24 mouse cellular contexts compared by ENCODE assay signal in the genomic region with DNA sequence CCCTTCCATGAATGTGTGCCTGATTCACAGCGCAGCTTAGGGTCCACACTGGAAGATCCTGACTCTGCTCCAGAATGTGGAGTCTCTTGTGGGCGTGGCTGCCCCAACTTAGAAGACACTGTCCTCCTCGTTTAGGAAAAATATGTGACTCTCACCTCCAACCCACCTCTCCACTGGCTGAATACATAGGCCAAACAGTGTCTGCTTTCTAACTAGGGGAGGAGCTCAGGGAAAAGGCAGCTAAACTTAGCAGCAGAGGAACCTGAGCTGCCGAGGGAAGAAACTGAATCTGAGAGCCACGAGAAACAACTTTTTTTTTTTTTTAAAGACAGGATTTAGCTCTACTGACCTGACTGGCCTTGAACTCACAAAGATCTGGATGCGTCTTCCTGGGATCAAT. TPM values are rescaled to one million over a fixed set of nuclear protein-coding genes. Genes with fewer than 3 reads are reported as not detected.
DNase-seq lines count a peak whose midpoint lies in the region; ATAC-seq and TF ChIP-seq lines count a peak whose summit lies in the region.
"Had no signal": no experiment of that assay in that cellular context is flagged by ENCODE, and none has a peak within 500 bp of the region (broad histone marks: within the 10 kb centered on the region; RNA-seq: fewer than 3 reads in every experiment).

No protein-coding gene starts in this region.

- H3K9ac ChIP-seq in heart, adult 2 months (ENCODE audit: low read depth, low read length), result no peak overlapping the region
- no peak overlapping the region for H3K9ac ChIP-seq in heart, embryonic 15.5 days
- H3K9ac ChIP-seq in liver, embryonic 13.5 days, result 0 out of 2 replicates have a peak overlapping the region, but pooled peaks have one; percentile 4
- H3K9ac ChIP-seq: forebrain, embryonic 13.5 days; hindbrain, embryonic 13.5 days; midbrain, embryonic 13.5 days had no signal

- H3K36me3 ChIP-seq in heart, adult 2 months (ENCODE audit: control insufficient read depth, insufficient read depth, low read length), result no peaks in the 10 kb centered on the region
- H3K36me3 ChIP-seq in heart, embryonic 15.5 days, result no peaks in the 10 kb centered on the region
- H3K36me3 ChIP-seq in liver, embryonic 13.5 days, result no peaks in the 10 kb centered on the region

- DNase-seq in cerebellum, adult 2 months, result no peak
- DNase-seq in heart, adult 2 months, result no peak
- no peak for DNase-seq in heart, adult 9 months (ENCODE audit: low spot score in 2 of 2)
- DNase-seq in heart, postnatal 36 days, result no peak
- DNase-seq in liver, embryonic 13.5 days, result no peak
- DNase-seq in liver, result no peak
- DNase-seq: adrenal gland, postnatal 36 days; cerebellum, adult 18-20 months; kidney, adult 11 months; layer of hippocampus, adult 9-11 months; lung, adult 2 months; lung, postnatal 14 days; thymus, adult 2 months; thymus, postnatal 4 days had no signal

- WGBS in cerebellum, adult 2 months, result 65% methylated on average over 6 of the region's 6 CpGs
- WGBS in heart, adult 2 months, result 59% methylated on average over 6 of the region's 6 CpGs
- 58% methylated on average over 6 of the region's 6 CpGs for WGBS in heart, embryonic 15.5 days
- 52% methylated on average over 6 of the region's 6 CpGs for WGBS in liver, embryonic 13.5 days (ENCODE audit: insufficient replicate concordance)

- no peak for TF ChIP-seq CTCF in cerebellum, adult 2 months (IDR thresholded peaks at IDR 0.05; ENCODE audit: borderline replicate concordance, insufficient read depth, low read depth, low read length)
- no peak for TF ChIP-seq CTCF in heart, adult 2 months (IDR thresholded peaks at IDR 0.05)

- no peaks in the 10 kb centered on the region for H3K27me3 ChIP-seq in cerebellum, adult 2 months (ENCODE audit: control insufficient read depth, insufficient read depth, low read length)
- no peaks in the 10 kb centered on the region for H3K27me3 ChIP-seq in heart, adult 2 months (ENCODE audit: control insufficient read depth, insufficient read depth, low read length)
- H3K27me3 ChIP-seq in heart, embryonic 15.5 days, result no peaks in the 10 kb centered on the region
- H3K27me3 ChIP-seq in liver, embryonic 13.5 days, result no peaks in the 10 kb centered on the region
- H3K27me3 ChIP-seq: forebrain, embryonic 13.5 days; hindbrain, embryonic 13.5 days; midbrain, embryonic 13.5 days had no signal

- H3K4me2 ChIP-seq in heart, embryonic 15.5 days, result no peak overlapping the region
- no peak overlapping the region for H3K4me2 ChIP-seq in liver, embryonic 13.5 days
- H3K4me2 ChIP-seq: forebrain, embryonic 13.5 days; hindbrain, embryonic 13.5 days; midbrain, embryonic 13.5 days had no signal

- H3K27ac ChIP-seq in cerebellum, adult 2 months (ENCODE audit: insufficient read depth, low read length), result peak overlapping the region; percentile 25
- peak overlapping the region; percentile 3 for H3K27ac ChIP-seq in heart, adult 2 months
- H3K27ac ChIP-seq in heart, embryonic 15.5 days, result 0 out of 2 replicates have a peak overlapping the region, but pooled peaks have one; percentile 28
- H3K27ac ChIP-seq in liver, embryonic 13.5 days, result no peak overlapping the region
- H3K27ac ChIP-seq: forebrain, embryonic 13.5 days; hindbrain, embryonic 13.5 days; midbrain, embryonic 13.5 days had no signal

- H3K4me3 ChIP-seq in cerebellum, adult 2 months (replicated peaks; ENCODE audit: insufficient read depth, low read depth, low read length), result no peak overlapping the region
- H3K4me3 ChIP-seq in heart, adult 2 months, result no peak overlapping the region
- H3K4me3 ChIP-seq in heart, embryonic 15.5 days, result no peak overlapping the region
- no peak overlapping the region for H3K4me3 ChIP-seq in liver, embryonic 13.5 days (replicated peaks)
- H3K4me3 ChIP-seq: forebrain, embryonic 13.5 days; hindbrain, embryonic 13.5 days; midbrain, embryonic 13.5 days had no signal

- TF ChIP-seq POLR2A in cerebellum, adult 2 months (IDR thresholded peaks at IDR 0.05; ENCODE audit: borderline replicate concordance, insufficient read depth, low read length), result no peak
- TF ChIP-seq POLR2A in heart, adult 2 months (IDR thresholded peaks at IDR 0.05; ENCODE audit: insufficient read depth, low read depth, low read length), result no peak

- intact Hi-C loops in heart, adult 2 months (cut with DNase I), result no loop called here
- intact Hi-C loops in heart, postnatal 36 days (cut with DNase I), result no loop called here

- no peak for ATAC-seq in cerebellum, adult (ENCODE audit: insufficient number of reproducible peaks, low FRiP score, low TSS enrichment)
- no peak for ATAC-seq in heart, embryonic 15.5 days (replicated peaks; ENCODE audit: insufficient number of reproducible peaks, insufficient read depth, low FRiP score, low read depth)
- no peak for ATAC-seq in liver, embryonic 13.5 days (ENCODE audit: low read depth)
- ATAC-seq: forebrain, embryonic 13.5 days; midbrain, embryonic 13.5 days had no signal

- H3K4me1 ChIP-seq in cerebellum, adult 2 months (ENCODE audit: control insufficient read depth, insufficient read depth, low read length), result peaks cover 49% of the 10 kb centered on the region
- H3K4me1 ChIP-seq in heart, adult 2 months (ENCODE audit: control insufficient read depth, insufficient read depth, low read length), result peaks cover 3% of the 10 kb centered on the region; the same call in 1 of the 2 replicates
- H3K4me1 ChIP-seq in heart, embryonic 15.5 days (replicated peaks), result peaks cover 34% of the 10 kb centered on the region
- H3K4me1 ChIP-seq in liver, embryonic 13.5 days (replicated peaks), result peaks cover 71% of the 10 kb centered on the region

- no peak for TF ChIP-seq EP300 in heart, adult 2 months (IDR thresholded peaks at IDR 0.05; ENCODE audit: insufficient read depth, low read depth, low read length)

- H3K79me2 ChIP-seq in heart, adult 2 months (replicated peaks; ENCODE audit: control insufficient read depth, insufficient read depth, low read length), result no peaks in the 10 kb centered on the region

- no peaks in the 10 kb centered on the region for H3K9me3 ChIP-seq in heart, embryonic 15.5 days (replicated peaks)
- H3K9me3 ChIP-seq in liver, embryonic 13.5 days (replicated peaks), result no peaks in the 10 kb centered on the region
- H3K9me3 ChIP-seq: forebrain, embryonic 13.5 days; hindbrain, embryonic 13.5 days; midbrain, embryonic 13.5 days had no signal

RNA-seq across cellular contexts. Expression of gene Mindy1, which starts 6.0 kb away (rescaled TPM):
- 96.8 and 103 TPM in 2 replicates for polyA plus RNA-seq in cerebellum, adult 2 months (2012; rRNA removed)
- total RNA-seq in heart, adult 2 months (2021), result 10 to 100 TPM; 17.5 to 21.3 TPM
- 32.2 and 36.9 TPM in 2 replicates for polyA plus RNA-seq in heart, adult 2 months (2012; rRNA removed)
- 24.7 and 27.6 TPM in 2 replicates for polyA plus RNA-seq in heart, embryonic 15.5 days (2015; fragmentation: Nextera tagmentation; extraction: Ambion mirVana)
- 10 to 100 TPM; 26.7 to 26.8 TPM for total RNA-seq in heart, postnatal 36 days (2021)
- 17.0 and 18.6 TPM in 2 replicates for polyA plus RNA-seq in liver, embryonic 13.5 days (2015; fragmentation: Nextera tagmentation; extraction: Ambion mirVana)

RNA-seq across cellular contexts. Expression of gene Prune1, which starts 6.7 kb away (rescaled TPM):
- polyA plus RNA-seq in cerebellum, adult 2 months (2012; rRNA removed), result 43.2 and 47.6 TPM in 2 replicates
- 10 to 100 TPM; 23.4 to 26.1 TPM for total RNA-seq in heart, adult 2 months (2021)
- polyA plus RNA-seq in heart, adult 2 months (2012; rRNA removed), result 28.4 and 45.8 TPM in 2 replicates
- 23.8 and 26.5 TPM in 2 replicates for polyA plus RNA-seq in heart, embryonic 15.5 days (2015; fragmentation: Nextera tagmentation; extraction: Ambion mirVana)
- 10 to 100 TPM; 24.1 to 26.6 TPM for total RNA-seq in heart, postnatal 36 days (2021)
- polyA plus RNA-seq in liver, embryonic 13.5 days (2015; fragmentation: Nextera tagmentation; extraction: Ambion mirVana), result 8.6 and 11.0 TPM in 2 replicates

RNA-seq across cellular contexts. Expression of gene Bnipl, which starts 24.2 kb away (rescaled TPM):
- 1.8 and 1.9 TPM in 2 replicates for polyA plus RNA-seq in cerebellum, adult 2 months (2012; rRNA removed)
- not detected for total RNA-seq in heart, adult 2 months (2021)
- 0.12 and 0.25 TPM in 2 replicates for polyA plus RNA-seq in heart, adult 2 months (2012; rRNA removed)
- 0.06 and 0.38 TPM in 2 replicates for polyA plus RNA-seq in heart, embryonic 15.5 days (2015; fragmentation: Nextera tagmentation; extraction: Ambion mirVana)
- not detected for total RNA-seq in heart, postnatal 36 days (2021)
- polyA plus RNA-seq in liver, embryonic 13.5 days (2015; fragmentation: Nextera tagmentation; extraction: Ambion mirVana), result not detected in 2 replicates
- total RNA-seq: adrenal gland, adult 18-20 months; liver, adult 2 months; megakaryocyte progenitor cell, adult 5-6 weeks; monocyte, adult 5-6 weeks; neutrophil, adult 5-6 weeks had no signal
- polyA plus RNA-seq: forebrain, embryonic 13.5 days had no signal

RNA-seq across cellular contexts. Expression of gene Anxa9, which starts 31.8 kb away (rescaled TPM):
- polyA plus RNA-seq in cerebellum, adult 2 months (2012; rRNA removed), result 1.2 and 1.5 TPM in 2 replicates
- under 1 TPM; 0.59 to 0.68 TPM for total RNA-seq in heart, adult 2 months (2021)
- 1.1 and 1.6 TPM in 2 replicates for polyA plus RNA-seq in heart, adult 2 months (2012; rRNA removed)
- 0.64 and 1.2 TPM in 2 replicates for polyA plus RNA-seq in heart, embryonic 15.5 days (2015; fragmentation: Nextera tagmentation; extraction: Ambion mirVana)
- under 1 TPM; 0.53 to 0.60 TPM for total RNA-seq in heart, postnatal 36 days (2021)
- polyA plus RNA-seq in liver, embryonic 13.5 days (2015; fragmentation: Nextera tagmentation; extraction: Ambion mirVana), result 3.0 and 3.1 TPM in 2 replicates

RNA-seq across cellular contexts. Expression of gene Gm128, which starts 33.8 kb away (rescaled TPM):
- polyA plus RNA-seq in cerebellum, adult 2 months (2012; rRNA removed), result 0.75 and 0.90 TPM in 2 replicates
- not detected for total RNA-seq in heart, adult 2 months (2021)
- polyA plus RNA-seq in heart, adult 2 months (2012; rRNA removed), result 0.16 and 0.26 TPM in 2 replicates
- polyA plus RNA-seq in heart, embryonic 15.5 days (2015; fragmentation: Nextera tagmentation; extraction: Ambion mirVana), result 0.38 and 0.55 TPM in 2 replicates
- total RNA-seq in heart, postnatal 36 days (2021), result not detected
- 0.16 and 0.21 TPM in 2 replicates for polyA plus RNA-seq in liver, embryonic 13.5 days (2015; fragmentation: Nextera tagmentation; extraction: Ambion mirVana)
- total RNA-seq: monocyte, adult 5-6 weeks; neutrophil, adult 5-6 weeks had no signal
- polyA plus RNA-seq: liver, adult 2 months had no signal
